ENCODE assay signal across 16 mouse cellular contexts in genomic region chr12:94252957-94253633, GRCm38 (mm10).
DNase-seq lines count a peak whose midpoint lies in the region; ATAC-seq lines count a peak whose summit lies in the region.
"Had no signal": no experiment of that assay in that cellular context is flagged by ENCODE, and none has a peak within 500 bp of the region (broad histone marks: within the 10 kb centered on the region; RNA-seq: fewer than 3 reads in every experiment).

No protein-coding gene starts in this region.

- DNase-seq in heart, adult 8-10 months (ENCODE audit: low spot score) = peak; percentile 4
- DNase-seq in lung, postnatal 25 days (ENCODE audit: low spot score) = no peak
- peak; percentile 9 for DNase-seq in heart, postnatal 4 days
- peak; percentile 49 for DNase-seq in retina, postnatal 1 day
- no peak for DNase-seq in frontal cortex, adult 2 months (ENCODE audit: extremely low spot score in 1 of 2, low spot score in 1 of 2)
- DNase-seq: cerebellum, postnatal 14 days; layer of hippocampus, postnatal 36 days had no signal

- H3K9ac ChIP-seq in heart, embryonic 11.5 days (ENCODE audit: low read depth, low read length) = no peak overlapping the region
- no peak overlapping the region for H3K9ac ChIP-seq in lung, embryonic 16.5 days (ENCODE audit: low read length)
- H3K9ac ChIP-seq: forebrain, embryonic 15.5 days; liver, embryonic 14.5 days had no signal

- no peaks in the 10 kb centered on the region for H3K4me1 ChIP-seq in heart, embryonic 11.5 days (ENCODE audit: control insufficient read depth, insufficient read depth, low read length)
- H3K4me1 ChIP-seq in lung, embryonic 16.5 days (replicated peaks; ENCODE audit: control insufficient read depth, insufficient read depth, low read length) = no peaks in the 10 kb centered on the region

- no peaks in the 10 kb centered on the region for H3K27me3 ChIP-seq in heart, embryonic 11.5 days (ENCODE audit: control insufficient read depth, insufficient read depth, low read length)
- no peaks in the 10 kb centered on the region for H3K27me3 ChIP-seq in lung, embryonic 16.5 days (ENCODE audit: control insufficient read depth, insufficient read depth, low read depth, low read length)
- H3K27me3 ChIP-seq: forebrain, embryonic 15.5 days had no signal

- ATAC-seq in heart, embryonic 11.5 days (replicated peaks; ENCODE audit: insufficient number of reproducible peaks, low FRiP score, low TSS enrichment) = no peak
- peak; percentile 85 for ATAC-seq in lung, embryonic 16.5 days (ENCODE audit: low read depth)
- ATAC-seq in granulocyte monocyte progenitor cell, adult 5-6 weeks (replicated peaks; ENCODE audit: poor library complexity, severe bottlenecking) = no peak
- ATAC-seq: activated CD4-positive, CD25-positive, alpha-beta regulatory T cell, adult 4 months; forebrain, embryonic 15.5 days; intestine, postnatal 0 days; midbrain, embryonic 16.5 days had no signal

- no peaks in the 10 kb centered on the region for H3K36me3 ChIP-seq in heart, embryonic 11.5 days (ENCODE audit: control insufficient read depth, insufficient read depth, low read length)
- no peaks in the 10 kb centered on the region for H3K36me3 ChIP-seq in lung, embryonic 16.5 days (ENCODE audit: control insufficient read depth, insufficient read depth, low read length)
- H3K36me3 ChIP-seq: forebrain, embryonic 15.5 days; G1E had no signal

- H3K9me3 ChIP-seq in heart, embryonic 11.5 days (replicated peaks; ENCODE audit: control insufficient read depth, low read length) = no peaks in the 10 kb centered on the region
- no peaks in the 10 kb centered on the region for H3K9me3 ChIP-seq in lung, embryonic 16.5 days (ENCODE audit: control insufficient read depth, low read length)
- H3K9me3 ChIP-seq: forebrain, embryonic 15.5 days; G1E had no signal

- H3K4me2 ChIP-seq in heart, embryonic 11.5 days = no peak overlapping the region; the same call in 1 of the 2 replicates
- no peak overlapping the region for H3K4me2 ChIP-seq in lung, embryonic 16.5 days (ENCODE audit: low read depth, low read length)
- H3K4me2 ChIP-seq: forebrain, embryonic 15.5 days had no signal

- no peak overlapping the region for H3K27ac ChIP-seq in heart, embryonic 11.5 days (ENCODE audit: low read depth, low read length)
- H3K27ac ChIP-seq in lung, embryonic 16.5 days (ENCODE audit: low read length) = no peak overlapping the region
- H3K27ac ChIP-seq: forebrain, embryonic 15.5 days; liver, embryonic 14.5 days had no signal

- 38% methylated on average over 8 of the region's 8 CpGs for WGBS in heart, embryonic 11.5 days (ENCODE audit: insufficient replicate concordance)
- 32% methylated on average over 8 of the region's 8 CpGs for WGBS in lung, embryonic 16.5 days

- no peak overlapping the region for H3K4me3 ChIP-seq in heart, embryonic 11.5 days (ENCODE audit: low read depth, low read length)
- H3K4me3 ChIP-seq in lung, embryonic 16.5 days (ENCODE audit: low read length) = no peak overlapping the region
- H3K4me3 ChIP-seq: forebrain, embryonic 15.5 days had no signal

Comparison
In these comparisons a context has a peak if more than half of its experiments do, and no peak if none do; other contexts are left out.
1. DNase-seq: peak in heart, adult 8-10 months (single experiment), heart, postnatal 4 days (single experiment) and retina, postnatal 1 day (single experiment); none in lung, postnatal 25 days (single experiment) and frontal cortex, adult 2 months (0 of 2).